Mouse (Mus musculus) cerebral cortex, adult 2 months (tissue): ENCODE measurements around the gene St6galnac5.

ENCODE experiments used
- WGBS: fragments of 180-500 bp; shearing (Covaris S2); methylation state at CpG from one replicate; pipeline ENCODE4 v1.1.7; 2018; 5-methylcytosine and 5-hydroxymethylcytosine counted together

The St6galnac5 gene

GRCm38 (mm10) chr3:152913150-152913549 is 68.9 kb downstream of the St6galnac5 start:
- 79% methylated on average over 10 of the region's 10 CpGs for WGBS

GRCm38 (mm10) chr3:152912216-152913101 is 69.6 kb downstream of the St6galnac5 start:
- 82% methylated on average over 23 of the region's 23 CpGs for WGBS

- WGBS = 90% methylated on average over 4 of the region's 4 CpGs
These were observed 70.5 kb downstream of the St6galnac5 start for GRCm38 (mm10) chr3:152911578-152911977.

GRCm38 (mm10) chr3:152907683-152908082 is 74.4 kb downstream of the St6galnac5 start:
- 91% methylated on average over 5 of the region's 5 CpGs for WGBS

- WGBS = 40% methylated on average over 5 of the region's 5 CpGs
These were observed 75.0 kb downstream of the St6galnac5 start for GRCm38 (mm10) chr3:152907087-152907486.

GRCm38 (mm10) chr3:152905800-152906199 is 76.2 kb downstream of the St6galnac5 start:
- WGBS = 33% methylated on average over 10 of the region's 10 CpGs

- 84% methylated on average over 10 of the region's 10 CpGs for WGBS
These were observed 77.0 kb downstream of the St6galnac5 start for GRCm38 (mm10) chr3:152905026-152905425.

- WGBS = 63% methylated on average over 9 of the region's 9 CpGs
These were observed 83.1 kb downstream of the St6galnac5 start for GRCm38 (mm10) chr3:152898906-152899305.

- 79% methylated on average over 5 of the region's 5 CpGs for WGBS
These were observed 84.8 kb downstream of the St6galnac5 start for GRCm38 (mm10) chr3:152897196-152897595.

- WGBS = 74% methylated on average over 3 of the region's 3 CpGs
These were observed 85.9 kb downstream of the St6galnac5 start for GRCm38 (mm10) chr3:152896111-152896510.

GRCm38 (mm10) chr3:152894935-152895334 is 87.1 kb downstream of the St6galnac5 start:
- WGBS = 55% methylated on average over 4 of the region's 4 CpGs

GRCm38 (mm10) chr3:152888116-152888515 is 93.9 kb downstream of the St6galnac5 start:
- 66% methylated on average over 7 of the region's 7 CpGs for WGBS

GRCm38 (mm10) chr3:152883556-152883955 is 98.5 kb downstream of the St6galnac5 start:
- 90% methylated on average over 3 of the region's 3 CpGs for WGBS

GRCm38 (mm10) chr3:152881706-152882105 is 100.3 kb downstream of the St6galnac5 start:
- 77% methylated on average over 4 of the region's 4 CpGs for WGBS

- WGBS = 38% methylated on average over 15 of the region's 15 CpGs
These were observed 101.8 kb downstream of the St6galnac5 start for GRCm38 (mm10) chr3:152880121-152880835.

GRCm38 (mm10) chr3:152875723-152876290 is 106.2 kb downstream of the St6galnac5 start:
- WGBS = 81% methylated on average over 6 of the region's 6 CpGs

GRCm38 (mm10) chr3:152874431-152875355 is 107.4 kb downstream of the St6galnac5 start:
- 68% methylated on average over 17 of the region's 17 CpGs for WGBS

GRCm38 (mm10) chr3:152872596-152872995 is 109.5 kb downstream of the St6galnac5 start:
- 55% methylated on average over 6 of the region's 6 CpGs for WGBS

GRCm38 (mm10) chr3:152872054-152872453 is 110.0 kb downstream of the St6galnac5 start:
- WGBS = 67% methylated on average over 12 of the region's 12 CpGs

- 45% methylated on average over 12 of the region's 12 CpGs for WGBS
These were observed 114.2 kb downstream of the St6galnac5 start for GRCm38 (mm10) chr3:152867654-152868525.
